Mouse (Mus musculus): ENCODE measurements around the gene Rnf11.
"Not testable (repeated sequence)": the region's sequence is repeated elsewhere in the genome, so short reads cannot be mapped to it uniquely, and the experiment has no call there.

Gene Rnf11

DNA sequence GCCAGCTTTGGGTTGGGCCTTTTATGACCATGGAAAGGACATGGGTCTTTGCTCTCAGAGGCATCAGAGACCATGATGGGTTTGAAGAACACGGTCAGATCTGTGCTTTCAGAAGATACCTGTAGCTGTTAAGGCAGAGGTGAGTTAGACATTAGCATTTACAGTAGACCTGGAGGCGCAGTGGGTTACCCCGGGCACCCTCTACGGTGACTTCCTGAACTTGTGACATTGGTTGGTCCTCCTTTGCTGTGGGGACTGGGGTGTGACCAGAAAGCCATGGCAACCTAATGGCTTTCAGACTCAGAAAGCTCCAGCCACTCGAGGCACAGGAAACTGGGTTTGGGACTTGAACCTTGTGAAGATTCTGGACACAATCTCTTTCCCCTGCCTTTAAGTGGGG is 72.3 kb downstream of the Rnf11 start:
- no peak for DNase-seq (ENCODE audit: extremely low read depth, low read depth)

DNA sequence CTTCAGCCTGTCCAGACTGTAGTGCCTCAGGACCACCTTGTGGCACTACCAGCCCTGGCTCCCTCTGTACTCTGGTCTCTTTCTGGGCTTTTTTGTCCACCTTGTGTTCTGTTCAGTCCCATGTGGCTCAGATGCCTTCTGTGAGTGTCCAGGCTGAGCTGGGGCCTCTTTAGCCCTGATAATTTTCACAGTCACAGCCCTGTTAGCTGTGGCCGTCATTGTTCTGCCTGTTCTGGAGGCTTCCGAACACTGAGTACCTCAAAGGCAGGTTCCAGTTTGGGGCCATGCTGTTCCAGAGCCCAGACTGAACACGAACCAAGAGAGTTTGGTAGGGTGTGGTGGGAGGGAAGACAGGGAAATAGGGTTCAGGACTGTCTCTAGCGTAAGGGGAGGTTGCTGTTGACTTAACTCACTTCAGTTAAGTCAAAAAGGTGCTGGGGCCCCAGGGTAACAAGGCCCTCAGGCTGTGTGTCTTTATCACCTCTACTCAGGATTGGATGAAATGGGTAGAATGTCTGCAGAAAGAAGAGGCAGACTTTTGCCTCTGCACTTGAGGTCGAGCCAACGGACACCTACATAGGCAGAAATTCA is 73.1 kb downstream of the Rnf11 start:
- DNase-seq (ENCODE audit: extremely low read depth, low read depth), result no peak

DNA sequence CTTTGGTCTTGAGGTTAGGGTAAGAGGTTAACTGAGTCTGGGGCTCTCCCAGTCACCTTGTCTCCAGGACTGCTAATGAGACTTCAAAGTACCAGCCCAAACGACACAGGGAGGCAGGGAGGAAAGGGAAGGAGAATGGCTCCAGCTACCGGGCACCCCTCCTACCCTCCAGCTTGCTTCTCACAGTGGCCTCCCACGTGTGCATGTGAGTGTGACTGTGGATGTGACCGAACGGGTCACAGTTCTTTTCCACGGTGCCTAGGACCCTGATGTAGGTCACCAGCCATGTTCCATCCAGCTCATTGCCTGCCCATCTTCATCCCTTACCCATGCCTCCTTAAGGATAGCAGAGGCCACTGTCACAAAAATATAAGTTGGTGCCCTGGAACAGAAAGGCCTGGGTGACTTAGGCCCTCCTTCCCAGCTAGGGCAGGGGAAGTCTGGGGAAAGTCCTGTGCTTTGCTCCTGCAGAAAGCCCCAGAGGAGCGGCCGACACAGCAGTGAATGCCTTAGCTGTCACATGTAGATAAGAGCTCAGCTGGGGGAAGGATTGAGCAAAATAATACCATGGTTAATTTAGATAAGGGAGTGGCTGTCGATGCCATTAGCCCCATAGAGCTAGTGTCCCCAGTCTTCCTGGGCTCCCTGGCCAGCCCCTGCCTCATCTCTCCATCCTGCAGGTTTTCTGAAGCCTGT is 73.7 kb downstream of the Rnf11 start:
- DNase-seq (ENCODE audit: extremely low read depth, low read depth), result peak; percentile 86

DNA sequence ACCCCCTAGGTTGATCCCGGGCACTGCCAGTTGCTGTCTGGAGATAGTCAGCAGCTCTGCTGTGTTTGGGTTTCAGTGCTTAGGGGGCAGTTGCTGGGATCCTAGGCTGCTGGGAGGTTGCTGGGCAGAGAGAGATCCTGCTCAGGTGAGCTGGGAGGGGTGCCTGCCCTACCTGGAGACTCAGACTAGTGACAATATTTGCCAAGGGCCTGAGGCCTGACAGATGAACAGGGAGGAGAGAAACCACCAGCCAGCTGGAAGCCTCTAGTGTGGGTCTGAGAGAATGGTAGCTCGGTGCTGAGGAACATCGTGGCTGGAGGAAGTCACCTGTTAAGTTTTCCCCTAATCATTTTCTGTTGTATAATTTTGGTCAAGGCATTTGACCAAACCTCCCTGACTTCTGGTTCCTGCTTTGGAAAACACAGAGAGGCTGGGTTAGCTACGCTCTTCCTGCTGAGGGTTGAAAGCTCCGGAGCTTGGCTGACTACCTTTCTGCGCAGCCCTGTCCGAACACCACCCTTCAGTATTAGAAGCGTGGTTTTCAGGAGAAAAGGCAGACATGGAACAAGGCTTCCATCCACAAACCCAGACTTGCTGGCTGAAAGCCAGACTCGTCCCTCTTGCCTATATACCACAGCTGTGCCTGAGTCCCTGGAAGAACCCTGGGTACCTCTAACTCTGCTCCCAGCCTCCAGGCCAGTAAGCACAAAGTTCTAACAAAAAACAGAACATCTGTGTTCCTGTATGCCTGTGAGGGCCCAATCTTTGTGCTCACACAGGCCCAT is 76.6 kb downstream of the Rnf11 start:
- no peak for DNase-seq (ENCODE audit: extremely low read depth, low read depth)

DNA sequence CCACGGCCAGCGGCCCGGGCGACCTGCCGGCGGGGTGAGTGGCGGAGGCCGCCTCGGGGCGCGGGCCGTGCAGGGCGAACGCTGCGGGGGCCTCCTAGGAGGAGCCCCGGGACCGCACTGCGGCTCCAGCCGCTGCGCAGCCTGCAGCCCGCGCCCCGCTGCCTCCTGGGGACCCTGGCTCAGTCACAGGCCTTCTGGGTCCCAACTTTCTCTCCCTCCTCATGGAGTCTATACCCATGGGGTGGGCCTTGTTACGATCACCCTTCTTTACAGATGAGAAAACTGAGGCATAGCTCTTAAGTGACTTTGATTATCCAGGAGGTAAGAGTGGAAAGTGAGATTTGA is 77.4 kb downstream of the Rnf11 start:
- DNase-seq (ENCODE audit: extremely low read depth, low read depth), result no peak

DNA sequence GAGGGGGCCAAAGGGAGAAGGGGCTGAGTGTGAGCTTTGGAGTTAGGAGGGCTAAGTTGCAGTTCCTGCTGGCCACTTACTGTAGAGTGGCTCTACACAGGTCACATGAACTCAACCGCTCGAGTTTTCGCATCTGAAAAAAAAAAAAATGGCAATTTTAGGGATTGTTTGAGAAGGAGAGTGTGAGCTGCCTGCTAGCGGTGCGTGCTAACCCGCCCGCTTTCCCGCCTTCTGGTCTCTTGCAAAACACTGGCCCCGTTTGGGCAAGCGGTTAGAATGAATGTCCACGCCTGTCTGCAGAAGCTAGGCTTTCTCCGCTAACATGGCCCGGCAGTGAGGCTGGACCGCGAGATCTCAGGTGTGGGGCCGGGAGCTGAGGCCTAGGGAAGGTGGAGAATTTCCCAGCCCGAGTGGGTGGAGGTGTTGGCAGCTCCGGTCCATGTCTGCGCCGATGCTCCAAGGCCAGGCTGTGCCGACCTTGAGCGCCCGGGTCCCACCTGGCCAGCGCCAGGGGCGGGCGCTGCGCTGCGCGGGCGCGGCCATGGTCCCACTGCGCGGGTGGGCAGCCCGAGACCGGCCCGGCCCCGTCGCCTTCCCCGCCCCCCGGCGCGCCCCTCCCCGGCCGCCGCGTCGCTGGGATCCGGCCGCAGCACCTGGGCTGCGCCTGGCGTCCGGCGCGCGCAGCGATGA is 77.9 kb downstream of the Rnf11 start, which contains the start of gene Ttc39a:
Gene Ttc39a, plus strand, starts transcription at position 138 of the 690 bp plus-strand sequence.
- no peak for DNase-seq (ENCODE audit: extremely low read depth, low read depth)

DNA sequence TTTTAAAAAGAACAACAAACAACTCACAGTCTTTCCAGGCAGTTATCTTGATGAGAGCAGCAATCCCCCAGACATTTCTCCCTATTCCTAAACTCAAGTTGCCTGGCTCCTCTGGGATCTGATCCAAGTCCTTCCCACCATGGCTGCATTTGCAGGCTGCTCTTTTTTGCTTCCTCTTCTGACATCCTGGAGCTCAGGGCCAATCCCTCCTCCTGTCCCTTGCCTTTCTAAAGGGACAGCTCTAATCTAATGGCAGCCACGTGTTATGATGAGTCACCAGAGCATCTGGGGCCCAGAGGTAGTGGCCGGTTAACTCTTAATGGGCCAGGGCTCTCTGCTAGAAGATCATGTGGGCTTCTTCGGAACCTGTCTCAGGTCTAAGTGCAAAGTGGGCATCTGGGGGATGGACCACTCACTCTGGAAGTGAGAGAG is 78.5 kb downstream of the Rnf11 start:
- DNase-seq (ENCODE audit: extremely low read depth, low read depth), result peak; percentile 84

DNA sequence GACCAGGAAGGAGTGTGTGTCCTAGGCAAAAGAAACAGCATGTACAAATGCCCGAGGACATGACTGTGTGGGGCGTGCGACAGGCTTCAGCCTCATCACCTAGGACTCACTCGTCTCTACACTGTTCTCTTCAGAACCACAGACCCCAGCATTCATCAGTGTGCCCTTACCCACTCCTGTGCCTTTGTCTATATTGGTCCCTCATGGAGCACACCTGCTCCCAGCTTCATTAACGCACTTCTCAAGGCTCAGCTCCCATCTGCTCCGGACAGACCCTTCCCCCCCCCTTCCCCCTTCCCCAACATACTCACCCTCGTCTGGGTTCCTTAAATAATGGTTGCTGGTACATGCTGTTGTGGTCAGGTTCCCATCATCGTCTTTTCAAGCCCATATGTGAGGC is 79.1 kb downstream of the Rnf11 start:
- DNase-seq (ENCODE audit: extremely low read depth, low read depth), result no peak

DNA sequence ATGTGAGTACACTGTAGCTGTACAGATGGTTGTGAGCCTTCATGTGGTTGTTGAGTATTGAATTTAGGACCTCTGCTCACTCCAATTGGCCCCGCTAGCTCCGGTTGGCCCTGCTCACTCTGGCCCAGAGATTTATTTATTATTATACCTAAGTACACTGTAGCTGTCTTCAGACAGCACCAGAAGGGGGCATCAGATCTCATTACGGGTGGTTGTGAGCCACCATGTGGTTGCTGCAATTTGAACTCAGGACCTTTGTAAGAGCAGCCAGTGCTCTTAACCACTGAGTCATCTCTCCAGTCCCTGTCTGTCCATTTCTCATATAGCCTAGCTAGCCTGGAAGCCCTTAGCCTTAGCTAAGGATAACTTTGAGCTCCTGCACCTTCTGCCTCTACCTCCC is 79.6 kb downstream of the Rnf11 start:
- not testable (repeated sequence) for DNase-seq (ENCODE audit: extremely low read depth, low read depth)

DNA sequence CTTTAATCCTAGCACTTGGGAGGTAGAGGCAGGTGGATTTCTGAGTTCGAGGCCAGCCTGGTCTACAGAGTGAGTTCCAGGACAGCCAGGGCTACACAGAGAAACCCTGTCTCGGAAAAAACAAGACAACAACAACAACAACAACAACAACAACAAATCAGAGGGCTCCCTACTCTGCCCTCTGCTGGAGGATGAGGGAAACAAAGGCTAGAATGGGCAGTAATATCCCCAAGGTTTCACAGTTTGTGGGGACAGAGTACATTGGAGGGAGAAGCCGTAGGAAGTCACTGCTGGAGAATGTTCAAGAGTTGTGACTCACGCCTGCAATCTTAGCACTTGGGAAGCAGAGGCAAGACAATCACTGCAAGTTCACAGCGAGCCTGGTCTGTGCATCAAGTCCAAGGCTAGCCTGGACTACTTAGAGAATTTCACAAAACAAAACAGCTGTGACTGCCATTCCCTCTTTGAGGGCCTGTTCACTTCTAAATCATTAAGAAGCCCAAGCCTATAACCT is 83.3 kb downstream of the Rnf11 start:
- DNase-seq (ENCODE audit: extremely low read depth, low read depth), result no peak

Measured in MEL-GATA-1-ER (cell line).